Mouse (Mus musculus): ENCODE data around the gene Leap2.

Leap2 gene

DNA sequence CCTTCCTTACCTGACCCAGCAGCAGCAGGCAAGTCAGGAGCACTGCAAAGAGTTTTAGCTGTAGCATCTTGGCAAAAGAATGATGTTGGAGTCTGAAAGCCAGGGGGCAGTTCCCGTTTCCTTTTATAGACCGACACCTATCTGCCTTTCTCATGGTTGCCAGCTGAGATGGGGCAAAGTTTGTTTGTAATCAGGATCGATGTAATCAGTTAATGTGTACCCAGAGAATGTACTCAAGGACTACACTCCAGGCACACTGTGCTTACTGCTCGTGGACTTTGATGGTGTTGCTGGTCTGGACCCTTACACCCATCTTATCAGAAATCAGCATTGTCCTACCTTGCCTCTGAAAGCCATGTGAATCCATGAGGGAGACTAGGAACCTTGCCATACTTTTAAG is at the start of gene Leap2:
Gene Leap2, minus strand, starts transcription at position 135 of the 400 bp plus-strand sequence.
- no peak for DNase-seq

DNA sequence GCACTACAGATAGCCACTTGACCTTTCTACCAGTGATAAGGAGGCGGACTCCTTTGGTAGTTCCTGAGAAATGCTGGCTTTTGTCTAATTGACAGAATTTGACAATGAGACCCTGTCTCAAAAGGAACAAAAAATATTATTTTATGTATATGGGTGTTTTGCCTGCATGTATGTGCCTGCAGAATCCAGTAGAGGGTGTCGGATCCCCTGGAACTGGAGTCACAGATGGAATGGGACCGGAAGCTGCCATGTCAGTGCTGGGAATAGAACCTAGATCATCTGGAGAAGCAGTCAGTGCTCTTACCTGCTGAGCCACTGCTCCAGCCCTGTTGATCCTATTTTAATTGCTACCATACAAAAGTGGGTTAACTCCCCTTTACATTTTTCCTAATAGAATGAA is 49.7 kb upstream of the Leap2 start:
- DNase-seq, result no peak

DNA sequence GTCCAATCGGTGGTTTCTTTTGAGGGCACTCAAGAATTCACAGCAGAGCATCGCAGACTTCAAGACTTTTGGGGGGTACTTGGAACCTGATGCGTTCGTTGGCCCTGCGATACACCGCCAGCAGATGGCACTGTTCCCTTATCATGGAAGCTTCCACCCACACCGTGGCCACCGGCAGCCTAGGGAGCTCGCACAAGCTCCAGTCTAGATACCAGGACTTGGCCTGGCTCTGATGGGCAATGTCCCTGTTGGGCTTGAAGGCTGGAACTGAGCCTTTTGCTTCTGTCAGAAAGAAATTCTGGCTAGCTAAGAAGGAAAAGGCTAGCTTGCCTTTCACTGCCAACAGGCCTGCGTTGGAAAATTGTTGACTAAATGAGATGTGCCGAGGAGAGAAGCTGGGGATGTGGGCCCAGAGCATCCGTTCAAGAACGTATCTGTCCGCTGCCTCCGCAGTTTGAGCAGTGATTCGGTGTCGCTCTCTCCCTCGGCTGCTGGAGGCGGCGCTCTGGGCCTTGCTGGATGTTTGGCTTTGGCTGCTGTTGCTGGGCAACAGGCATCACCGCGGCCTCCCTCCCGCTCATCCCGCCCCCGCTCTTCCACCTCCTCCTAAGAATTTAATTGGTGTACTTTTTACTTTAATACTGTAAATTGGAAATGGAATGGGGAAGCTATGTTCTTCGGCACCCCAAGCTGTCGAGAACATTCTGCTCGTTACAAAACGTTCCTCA is 47.2 kb upstream of the Leap2 start, which contains the start of gene Gm9837:
Gene Gm9837, minus strand, starts transcription at position 512 of the 728 bp plus-strand sequence.
- DNase-seq, result peak; percentile 57 to 81

DNA sequence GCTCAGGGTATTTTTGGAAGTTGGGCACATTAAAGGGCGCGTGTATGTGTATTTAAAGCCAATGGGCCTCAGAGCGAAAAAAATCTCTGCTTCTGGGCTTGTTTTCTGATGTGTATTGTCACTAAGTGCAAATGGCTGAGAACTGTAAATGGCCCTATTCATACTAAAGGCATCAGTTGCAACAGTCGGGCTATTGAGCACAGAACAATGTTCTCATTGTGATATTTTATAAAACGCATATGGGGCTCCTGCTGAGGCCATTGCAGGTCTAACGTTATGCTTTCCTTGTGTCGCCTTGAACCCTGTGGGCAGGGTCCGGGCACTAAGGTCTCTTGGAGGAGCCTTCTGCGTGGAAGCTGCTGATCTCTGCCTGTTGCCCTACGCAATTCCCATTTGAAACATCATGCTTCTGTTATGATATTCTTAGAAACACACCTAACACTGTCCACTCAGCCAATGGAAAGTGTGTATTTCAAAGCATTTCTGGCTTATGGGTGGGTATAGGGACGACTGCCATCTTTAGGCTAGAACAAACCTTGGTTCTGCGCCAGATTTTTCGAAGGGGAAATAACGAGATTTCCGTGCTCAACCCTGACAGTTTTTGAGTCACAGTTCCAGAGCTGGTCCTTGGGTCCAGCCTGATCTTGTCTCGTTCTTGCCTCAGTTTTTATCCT is 46.5 kb upstream of the Leap2 start:
- no peak for DNase-seq

DNA sequence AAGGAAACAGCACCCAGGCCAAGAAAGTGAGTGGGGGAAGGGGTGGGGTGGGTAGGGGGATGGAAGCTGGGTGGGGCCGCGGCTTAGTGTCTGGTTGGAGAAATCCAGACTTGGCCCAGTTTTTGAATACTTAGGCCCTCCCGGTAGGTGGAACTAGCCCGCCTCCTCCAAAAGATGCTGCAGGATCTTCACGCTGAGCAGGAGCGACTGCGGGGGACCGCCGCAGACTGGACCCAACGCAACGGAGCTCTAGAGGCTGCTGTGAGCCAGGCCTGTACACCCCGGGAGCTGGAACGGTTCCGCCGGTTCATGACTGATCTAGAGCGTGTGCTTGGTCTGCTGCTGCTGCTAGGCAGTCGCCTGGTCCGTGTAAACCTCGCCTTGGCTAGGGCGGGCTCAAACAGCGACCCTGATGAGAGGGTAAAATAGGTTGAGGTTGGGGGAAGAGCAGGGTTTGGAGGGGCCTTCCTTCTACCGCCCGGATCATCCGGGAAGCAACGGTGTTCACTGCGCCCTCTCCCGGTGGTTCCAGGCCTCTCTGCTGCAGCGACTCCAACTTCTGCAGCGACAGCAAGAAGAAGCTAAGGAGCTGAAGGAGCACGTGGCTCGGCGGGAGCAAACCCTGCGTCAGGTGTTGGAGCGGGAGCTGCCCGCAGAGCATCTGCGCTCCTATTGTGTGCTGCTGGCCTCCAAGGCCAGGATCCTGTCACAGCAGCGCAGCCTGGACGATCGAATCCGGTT is 43.4 kb upstream of the Leap2 start:
- DNase-seq, result peak in 1 of 2 experiments; percentile 28

DNA sequence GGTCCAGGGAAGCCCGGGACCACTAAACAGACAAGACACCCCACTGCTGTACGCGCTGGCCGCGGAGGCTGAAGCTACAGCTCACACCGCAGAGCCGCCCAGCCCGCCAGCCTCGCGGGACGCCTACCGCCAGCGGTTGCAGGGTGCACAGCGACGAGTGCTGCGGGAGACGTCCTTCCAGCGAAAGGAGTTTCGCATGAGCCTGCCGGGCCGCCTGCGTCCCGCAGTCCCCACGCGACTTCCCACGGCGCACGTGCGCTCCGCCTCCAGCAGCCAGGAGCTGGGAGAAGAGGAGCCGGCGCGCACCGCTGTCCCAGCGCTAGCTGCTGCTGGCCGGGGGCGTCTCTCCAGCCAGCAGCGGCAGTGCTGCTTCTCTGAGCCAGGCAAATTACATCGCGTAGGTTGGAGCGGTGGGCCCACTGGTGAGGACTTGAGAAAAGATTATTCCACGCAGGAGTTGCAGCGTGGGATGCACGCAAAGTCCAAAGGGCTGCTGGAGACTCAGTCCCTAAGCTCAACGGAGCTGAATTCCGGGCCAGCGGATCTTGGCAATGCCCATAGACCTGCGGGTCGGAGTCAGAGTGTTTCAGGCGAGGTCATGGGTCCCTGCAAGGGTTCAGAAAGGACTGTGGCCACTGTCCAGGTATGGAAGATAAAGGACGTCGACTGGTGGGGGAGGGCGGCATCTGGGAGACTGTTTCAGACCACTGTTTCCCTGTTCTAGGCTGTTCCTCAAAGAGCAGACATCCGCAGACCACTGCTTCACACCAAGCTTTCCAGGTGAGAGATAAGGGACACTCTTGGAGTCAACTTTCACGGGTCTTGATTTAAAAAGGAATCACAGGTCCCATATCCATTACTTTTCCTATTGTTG is 40.8 kb upstream of the Leap2 start:
- DNase-seq, result no peak

DNA sequence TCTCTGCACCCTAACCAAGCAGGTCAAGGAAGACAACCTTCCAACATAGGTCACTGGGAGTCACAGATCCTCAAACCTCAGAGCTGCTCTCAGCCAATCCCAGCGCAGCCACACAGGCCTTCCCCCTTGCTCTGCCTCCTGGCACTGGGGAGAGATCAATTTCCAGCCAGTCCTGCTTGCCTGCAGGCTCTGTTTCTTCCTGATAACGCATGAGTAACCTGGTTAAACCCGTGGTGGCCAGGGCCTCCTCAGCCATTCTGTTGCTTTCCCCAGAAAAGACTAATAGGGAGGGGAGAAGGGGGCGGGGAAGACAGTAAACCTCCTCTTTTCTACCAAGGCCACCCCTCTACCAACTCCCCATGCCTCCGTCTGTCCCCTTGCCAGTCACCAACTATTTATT is 38.8 kb upstream of the Leap2 start:
- no peak for DNase-seq

DNA sequence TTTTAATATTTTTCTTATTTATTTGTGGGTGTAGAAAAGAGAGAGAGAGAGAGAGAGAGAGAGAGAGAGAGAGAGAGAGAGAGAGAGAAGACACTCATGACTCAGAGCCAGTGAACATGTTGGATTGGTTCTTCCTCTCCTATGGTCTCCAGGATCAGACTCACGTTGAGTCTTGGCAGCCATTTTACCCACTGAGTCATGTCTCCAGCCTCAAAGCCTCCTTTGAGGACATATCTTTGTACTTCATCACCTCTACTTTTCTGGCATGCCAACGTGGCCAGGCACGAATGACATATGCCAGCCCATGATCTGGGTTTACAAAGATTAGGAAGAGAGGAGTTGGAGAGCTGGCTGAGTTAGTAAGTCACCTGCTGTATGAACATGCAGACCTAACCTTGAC is 37.2 kb upstream of the Leap2 start:
- DNase-seq, result no peak

DNA sequence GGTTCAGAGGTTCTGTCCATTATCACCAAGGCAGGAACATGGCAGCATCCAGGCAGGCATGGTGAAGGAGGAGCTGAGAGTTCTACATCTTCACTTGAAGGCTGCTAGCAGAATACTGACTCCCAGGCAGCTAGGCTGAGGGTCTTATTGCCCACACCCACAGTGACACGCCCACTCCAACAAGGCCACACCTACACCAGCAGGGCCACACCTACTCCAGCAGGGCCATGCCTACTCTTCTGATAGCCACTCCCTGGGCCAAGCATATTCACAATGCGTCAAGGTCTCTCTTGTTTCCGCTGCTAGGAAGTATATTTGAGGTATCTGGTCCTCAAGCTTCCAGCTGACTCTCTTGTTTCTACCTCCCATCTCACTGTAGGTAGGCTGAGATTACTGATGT is 36.0 kb upstream of the Leap2 start:
- DNase-seq, result no peak

DNA sequence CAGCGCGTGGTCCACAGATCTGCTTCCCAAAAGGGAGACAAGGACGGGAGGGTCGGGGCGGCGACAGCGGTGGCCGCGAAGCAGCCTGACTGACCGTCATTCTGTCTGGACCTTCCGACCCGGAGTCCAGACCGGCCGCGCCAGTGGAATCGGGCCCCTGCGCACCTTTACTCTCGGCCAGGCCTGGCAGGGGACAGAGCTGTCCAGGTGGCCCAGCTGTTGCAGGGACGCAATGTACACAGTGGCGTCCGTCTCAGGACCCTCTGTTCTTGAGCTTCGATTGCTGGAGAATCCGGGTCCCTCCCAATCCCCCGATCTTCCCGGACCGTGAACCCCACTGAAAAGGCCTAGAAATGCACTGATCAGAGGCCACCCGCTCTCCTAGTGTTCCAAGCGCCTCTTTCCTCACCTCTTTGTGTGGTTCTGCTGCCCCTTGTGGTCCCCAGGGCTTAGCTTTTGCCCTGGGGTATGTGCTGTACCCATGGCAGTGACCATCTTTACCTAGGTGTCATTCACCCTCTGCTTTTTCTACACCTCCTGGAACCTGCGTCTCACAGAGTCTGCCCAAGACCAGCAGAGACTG is 34.5 kb upstream of the Leap2 start:
- no peak for DNase-seq

DNA sequence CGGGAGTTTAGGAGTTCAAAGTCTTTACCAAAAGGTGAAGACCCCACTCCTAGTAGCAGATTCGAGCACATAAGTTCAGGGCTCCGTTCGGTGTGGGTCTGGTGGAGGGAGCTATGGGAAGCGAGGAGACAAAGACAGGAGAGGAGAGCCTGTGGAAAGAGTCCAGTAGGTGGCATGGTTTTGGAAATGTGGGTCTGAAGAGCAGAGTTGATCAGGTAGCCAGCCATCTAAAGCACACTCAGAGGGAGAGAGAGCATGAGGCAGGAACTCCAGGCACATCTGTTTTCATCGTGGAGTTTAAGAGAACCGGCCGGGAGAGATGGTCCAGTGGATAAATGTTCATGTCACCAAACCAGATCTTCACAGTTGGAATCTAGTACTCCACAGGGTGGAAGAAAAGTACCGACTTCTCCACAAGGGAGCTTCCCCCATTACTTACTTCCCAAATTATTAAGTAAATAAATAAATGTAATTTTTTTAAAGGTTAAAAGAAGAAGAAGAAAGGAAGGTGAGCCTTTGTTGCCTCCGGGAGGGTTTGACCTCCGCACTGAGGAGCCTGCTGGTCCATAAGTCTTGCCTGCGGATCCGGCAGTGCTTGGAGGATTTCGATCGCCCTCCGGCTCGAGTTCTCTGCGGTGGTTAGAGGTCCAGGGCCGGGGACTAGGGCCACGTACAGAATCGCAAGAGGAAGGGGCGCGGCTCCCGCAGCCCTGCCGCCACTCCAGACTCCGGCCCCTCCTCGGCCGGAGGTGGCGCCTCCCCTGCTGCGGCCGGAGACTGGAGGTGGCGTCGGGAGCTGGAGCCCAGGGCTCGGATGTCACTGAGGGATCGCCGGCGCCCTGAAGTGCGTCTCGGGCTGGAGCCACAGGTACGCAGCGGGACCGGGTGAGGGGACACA is 33.8 kb upstream of the Leap2 start, which contains the start of the genes Gm10447 and Shroom1:
Gene Gm10447, minus strand, starts transcription at position 637 of the 898 bp plus-strand sequence.
Gene Shroom1, plus strand, starts transcription at position 732 of the 898 bp plus-strand sequence.
- no peak for DNase-seq

DNA sequence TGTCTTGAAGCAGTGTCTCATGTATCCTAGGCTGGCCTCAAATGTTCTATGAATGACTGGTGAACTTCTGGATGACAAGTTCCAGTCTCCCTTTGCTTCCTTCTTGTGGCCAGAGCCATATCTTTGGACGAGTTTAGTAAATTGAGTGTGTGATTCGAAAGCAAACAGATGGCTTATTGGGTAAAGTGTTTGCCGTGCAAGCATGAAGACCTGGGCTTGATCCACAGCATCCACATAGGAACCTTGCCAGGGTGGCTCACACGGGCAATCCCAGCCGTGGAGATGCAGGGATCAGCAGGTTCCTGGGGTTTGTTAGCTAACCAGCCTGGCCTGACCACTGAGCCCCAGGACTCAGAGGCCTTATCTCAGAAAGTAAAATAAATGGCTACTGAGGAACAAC is 30.1 kb upstream of the Leap2 start:
- no peak for DNase-seq

DNA sequence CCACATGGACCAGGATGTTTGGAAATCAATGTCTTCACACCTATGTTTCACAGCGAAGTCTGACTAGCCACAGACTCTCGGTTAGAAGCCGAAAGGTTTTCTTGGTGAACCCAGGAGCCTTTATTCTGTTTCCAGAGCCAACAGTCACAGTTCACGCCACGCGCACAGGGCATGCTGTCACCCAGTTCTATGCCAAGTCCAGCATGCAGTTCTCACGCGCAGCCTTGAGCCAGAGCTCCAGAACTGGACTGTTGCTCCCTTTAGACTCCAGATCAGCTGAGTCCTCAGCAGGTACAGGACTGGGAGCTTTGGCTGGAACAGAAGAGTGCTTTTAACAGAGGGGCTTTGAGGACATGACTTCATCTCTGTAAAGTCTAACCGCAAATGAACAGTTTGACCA is 29.4 kb upstream of the Leap2 start:
- no peak for DNase-seq

DNA sequence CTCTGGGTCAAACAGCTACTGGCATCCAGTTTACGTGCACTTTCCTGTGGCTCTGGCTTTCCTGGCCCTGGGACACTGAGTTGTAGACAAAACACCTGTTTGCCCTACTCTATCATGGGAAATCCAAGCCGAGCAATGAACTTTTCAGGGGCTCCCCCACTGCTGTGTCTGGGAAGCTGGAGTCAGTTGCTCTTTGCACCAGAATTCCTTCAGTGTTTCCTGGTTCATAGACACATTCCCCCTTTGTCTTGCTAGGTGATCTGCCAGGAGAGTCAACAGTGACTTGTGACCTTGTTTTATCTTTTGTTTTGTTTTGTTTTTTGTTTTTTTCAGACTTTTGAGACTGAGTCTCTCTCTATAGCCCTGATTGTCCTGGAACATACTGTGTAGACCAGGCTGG is 28.4 kb upstream of the Leap2 start:
- DNase-seq, result no peak

DNA sequence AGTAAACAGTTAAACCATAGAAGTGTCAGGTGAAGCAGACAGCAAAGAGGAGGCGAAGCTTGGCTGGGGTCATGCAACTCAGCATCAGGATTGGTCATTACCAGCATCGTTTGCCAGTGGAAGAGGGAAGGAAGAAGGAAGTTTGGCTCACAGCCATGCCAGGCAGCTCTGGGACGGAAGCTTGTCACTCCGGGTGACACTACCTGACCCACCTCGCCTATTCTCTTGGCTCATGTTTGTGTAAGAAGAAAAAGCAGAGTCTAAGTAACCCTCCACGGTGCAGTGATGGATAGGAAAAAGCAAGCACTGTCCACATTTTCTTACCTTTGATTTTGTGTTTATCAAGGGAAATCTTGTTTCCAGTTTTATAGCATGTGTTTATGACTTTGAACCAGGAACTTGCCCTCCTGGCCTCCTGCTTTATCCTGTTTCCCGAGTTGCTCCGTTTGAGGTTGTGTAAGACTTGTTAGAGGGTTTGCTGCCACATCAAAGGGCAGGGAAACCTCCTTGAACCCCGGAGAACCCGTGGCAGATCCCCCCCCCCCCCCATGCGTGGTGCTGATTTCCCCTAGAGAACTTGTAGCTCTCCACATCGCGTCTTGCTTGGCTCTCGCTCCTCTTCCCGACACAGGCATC is 27.2 kb upstream of the Leap2 start:
- no peak for DNase-seq

DNA sequence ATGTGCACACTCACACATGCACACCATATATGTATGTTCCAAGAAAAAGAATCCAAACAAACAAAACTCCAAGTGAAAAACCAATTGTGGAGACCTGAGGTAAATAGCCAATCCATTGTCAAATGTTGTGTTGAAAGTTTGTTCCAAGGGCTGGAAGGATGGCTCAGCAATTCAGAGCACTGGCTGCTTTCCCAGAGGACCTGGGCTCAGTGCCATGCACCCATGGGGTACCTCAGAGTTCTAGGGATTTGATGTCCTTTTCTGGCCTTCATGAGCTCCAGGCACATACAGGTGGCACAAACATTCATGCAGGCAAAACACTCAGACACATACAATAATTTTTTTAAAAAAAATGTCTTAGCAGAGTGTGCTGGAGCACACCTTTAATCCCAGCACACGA is 25.6 kb upstream of the Leap2 start:
- no peak for DNase-seq

DNA sequence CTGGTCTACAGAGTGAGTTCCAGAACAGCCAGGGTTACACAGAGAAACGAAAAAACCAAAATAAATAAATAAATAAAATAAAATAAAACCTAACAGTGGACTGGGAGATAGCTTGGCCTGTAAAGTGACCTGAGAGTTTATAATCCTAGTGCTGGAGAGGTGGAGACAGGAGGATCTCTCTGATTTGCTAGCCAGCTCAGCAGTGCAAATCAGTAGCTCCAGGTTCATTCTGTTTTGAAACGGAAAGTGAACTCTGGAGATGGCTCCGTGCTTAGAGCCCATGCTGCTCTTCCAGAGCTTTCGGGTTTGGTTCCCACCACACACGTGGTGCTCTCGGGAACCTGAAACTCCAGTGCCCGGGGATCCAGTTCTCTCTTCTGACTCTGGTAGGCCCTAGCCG is 25.0 kb upstream of the Leap2 start:
- DNase-seq, result no peak

DNA sequence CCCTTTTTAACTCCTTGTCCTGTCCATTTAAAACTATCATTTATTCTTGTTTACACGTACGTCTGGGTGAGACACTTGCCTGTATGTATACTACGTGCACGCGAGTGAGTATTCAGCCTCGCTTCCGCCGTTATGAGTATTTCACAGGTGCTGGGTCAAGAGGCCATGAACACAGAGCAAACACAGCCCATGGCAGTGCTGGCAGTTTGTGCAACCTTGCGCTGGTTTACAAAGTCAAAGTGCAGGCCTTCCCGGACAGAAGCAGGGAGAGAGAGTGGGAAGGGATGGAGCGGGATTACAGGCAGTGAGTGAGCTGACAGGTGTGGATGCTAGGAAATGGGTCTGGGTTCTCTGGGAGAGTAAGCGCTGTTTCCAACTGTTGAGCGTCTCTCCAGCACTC is 23.2 kb upstream of the Leap2 start:
- DNase-seq, result no peak

DNA sequence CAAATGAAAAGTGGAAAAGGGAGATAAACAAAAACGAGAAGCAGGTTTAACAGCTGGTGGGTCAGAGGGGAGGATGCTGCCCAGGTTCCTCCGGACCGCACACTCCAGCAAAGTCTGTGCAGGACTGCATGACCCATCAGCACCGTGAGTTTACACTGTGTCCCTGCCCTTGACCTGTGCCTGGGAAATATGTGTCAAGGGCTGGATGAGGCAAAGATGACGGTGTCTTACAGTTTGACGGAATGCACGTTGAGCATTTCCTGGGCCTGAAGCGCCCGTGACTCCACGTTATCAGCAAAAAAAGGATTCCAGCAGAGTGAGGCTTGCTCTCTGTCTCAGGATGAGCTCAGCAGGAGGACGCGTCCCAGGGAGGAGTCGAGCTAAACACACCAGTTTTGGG is 22.6 kb upstream of the Leap2 start:
- no peak for DNase-seq

DNA sequence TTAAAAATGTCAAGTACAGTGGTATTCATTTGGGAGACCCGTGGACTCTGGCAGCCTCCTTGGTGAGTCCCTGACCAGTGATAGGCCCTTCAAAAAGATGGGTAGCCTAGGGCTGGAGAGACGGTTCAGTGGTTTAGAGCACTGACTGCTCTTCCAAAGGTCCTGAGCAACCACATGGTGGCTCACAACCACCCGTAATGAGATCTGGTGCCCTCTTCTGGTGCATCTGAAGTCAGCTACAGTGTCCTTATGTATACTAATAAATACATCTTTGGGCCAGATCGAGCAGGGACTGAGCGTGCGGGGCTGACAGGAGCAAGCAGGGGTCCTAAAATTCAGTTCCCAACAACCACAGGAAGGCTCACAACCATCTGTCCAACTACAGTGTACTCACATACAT is 20.9 kb upstream of the Leap2 start:
- peak in 1 of 2 experiments; percentile 24 for DNase-seq

DNA sequence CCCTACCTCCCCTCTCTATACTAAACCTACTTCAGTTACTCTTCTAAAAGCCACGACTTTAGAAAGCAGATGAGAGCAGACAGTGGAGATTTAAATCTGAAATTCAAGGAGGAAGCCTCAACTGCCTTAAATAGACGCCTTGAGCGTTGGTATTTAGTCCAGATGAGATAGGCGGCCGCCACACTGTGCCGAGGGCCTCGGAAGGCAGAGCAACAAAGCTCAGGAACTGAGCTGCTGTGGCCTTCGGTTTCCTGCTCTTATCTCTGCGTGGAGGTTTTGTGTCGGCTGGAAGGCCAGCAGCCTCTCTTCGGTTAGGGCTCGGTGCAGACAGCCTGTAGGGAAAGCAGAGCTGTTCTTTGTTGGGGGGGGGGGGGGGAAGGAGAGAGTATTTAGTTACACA is 19.0 kb upstream of the Leap2 start:
- DNase-seq, result no peak
